ENCODE assay signal across 8 mouse cellular contexts in genomic region chr11:101448899-101449298, GRCm38 (mm10). TPM values are rescaled to one million over a fixed set of nuclear protein-coding genes. Genes with fewer than 3 reads are reported as not detected.
DNase-seq lines count a peak whose midpoint lies in the region; ATAC-seq lines count a peak whose summit lies in the region.

No protein-coding gene starts in this region.

- H3K27me3 ChIP-seq in hindbrain, embryonic 15.5 days = no peaks in the 10 kb centered on the region
- H3K27me3 ChIP-seq in hindbrain, embryonic 12.5 days = no peaks in the 10 kb centered on the region

- no peak overlapping the region for H3K27ac ChIP-seq in hindbrain, embryonic 15.5 days (replicated peaks)
- H3K27ac ChIP-seq in hindbrain, embryonic 12.5 days = no peak overlapping the region

- ATAC-seq in hindbrain, embryonic 15.5 days (ENCODE audit: low FRiP score, low read depth) = no peak
- no peak for ATAC-seq in hindbrain, embryonic 12.5 days (ENCODE audit: low FRiP score)
- ATAC-seq in CD4-positive, CD25-positive, alpha-beta regulatory T cell, adult 4 months = peak; percentile 19
- peak; percentile 52 for ATAC-seq in erythroid progenitor cell, adult 5-6 weeks (replicated peaks; ENCODE audit: low FRiP score, poor library complexity, severe bottlenecking)
- peak; percentile 19; the same call in 1 of the 2 replicates for ATAC-seq in megakaryocyte, adult 5-6 weeks (ENCODE audit: poor library complexity, severe bottlenecking)

- peaks cover 7% of the 10 kb centered on the region for H3K4me1 ChIP-seq in hindbrain, embryonic 15.5 days (replicated peaks)
- H3K4me1 ChIP-seq in hindbrain, embryonic 12.5 days = peaks cover 4% of the 10 kb centered on the region

- no peak for DNase-seq in thymus, postnatal 25 days
- no peak for DNase-seq in layer of hippocampus, adult 9-11 months
- DNase-seq in adrenal gland, postnatal 10 days = no peak

- no peak overlapping the region for H3K4me3 ChIP-seq in hindbrain, embryonic 15.5 days
- no peak overlapping the region for H3K4me3 ChIP-seq in hindbrain, embryonic 12.5 days

- H3K36me3 ChIP-seq in hindbrain, embryonic 15.5 days = peaks cover 13% of the 10 kb centered on the region
- peaks cover 20% of the 10 kb centered on the region for H3K36me3 ChIP-seq in hindbrain, embryonic 12.5 days

- no peak overlapping the region for H3K9ac ChIP-seq in hindbrain, embryonic 15.5 days
- no peak overlapping the region for H3K9ac ChIP-seq in hindbrain, embryonic 12.5 days

- H3K9me3 ChIP-seq in hindbrain, embryonic 15.5 days = no peaks in the 10 kb centered on the region
- H3K9me3 ChIP-seq in hindbrain, embryonic 12.5 days (replicated peaks) = no peaks in the 10 kb centered on the region

- 86% methylated on average over 4 of the region's 4 CpGs for WGBS in hindbrain, embryonic 15.5 days
- WGBS in hindbrain, embryonic 12.5 days = 89% methylated on average over 4 of the region's 4 CpGs

- H3K4me2 ChIP-seq in hindbrain, embryonic 15.5 days = peak overlapping the region; percentile 13; the same call in 1 of the 2 replicates
- no peak overlapping the region for H3K4me2 ChIP-seq in hindbrain, embryonic 12.5 days (replicated peaks)

RNA-seq across cellular contexts. Expression of gene Ifi35, which starts 0.7 kb away (rescaled TPM):
- polyA plus RNA-seq in hindbrain, embryonic 15.5 days (2015; fragmentation: Nextera tagmentation; extraction: Ambion mirVana) = 4.3 and 5.2 TPM in 2 replicates
- polyA plus RNA-seq in hindbrain, embryonic 12.5 days (2016; fragmentation: Nextera tagmentation; extraction: Ambion mirVana) = 4.2 and 5.7 TPM in 2 replicates
- polyA plus RNA-seq in CD4-positive, CD25-positive, alpha-beta regulatory T cell, adult 4 months (2017; shearing (Covaris generic)) = 100 to 1,000 TPM; 174 to 204 TPM
- 39.8 and 73.2 TPM in 2 replicates for total RNA-seq in erythroid progenitor cell, adult 5-6 weeks (2015; ENCODE audit: low replicate concordance)
- 43.6 and 47.4 TPM in 2 replicates for total RNA-seq in erythroid progenitor cell, adult 5-6 weeks (2017; ENCODE audit: low replicate concordance)
- total RNA-seq in megakaryocyte, adult 5-6 weeks (2015) = 60.6 and 62.4 TPM in 2 replicates
- 47.3 and 56.5 TPM in 2 replicates for total RNA-seq in megakaryocyte, adult 5-6 weeks (2017)
- 10 to 100 TPM; 23.0 to 24.9 TPM for total RNA-seq in adrenal gland, postnatal 10 days (2021)

RNA-seq across cellular contexts. Expression of gene Rpl27, which starts 6.8 kb away (rescaled TPM):
- polyA plus RNA-seq in hindbrain, embryonic 15.5 days (2015; fragmentation: Nextera tagmentation; extraction: Ambion mirVana) = 228 and 230 TPM in 2 replicates
- 320 and 344 TPM in 2 replicates for polyA plus RNA-seq in hindbrain, embryonic 12.5 days (2016; fragmentation: Nextera tagmentation; extraction: Ambion mirVana)
- polyA plus RNA-seq in CD4-positive, CD25-positive, alpha-beta regulatory T cell, adult 4 months (2017; shearing (Covaris generic)) = 100 to 1,000 TPM; 407 to 740 TPM
- 179 and 183 TPM in 2 replicates for total RNA-seq in erythroid progenitor cell, adult 5-6 weeks (2015; ENCODE audit: low replicate concordance)
- total RNA-seq in erythroid progenitor cell, adult 5-6 weeks (2017; ENCODE audit: low replicate concordance) = 266 and 615 TPM in 2 replicates
- total RNA-seq in megakaryocyte, adult 5-6 weeks (2015) = 334 and 336 TPM in 2 replicates
- total RNA-seq in megakaryocyte, adult 5-6 weeks (2017) = 2,102 and 2,594 TPM in 2 replicates
- total RNA-seq in adrenal gland, postnatal 10 days (2021) = 10 to 100 TPM; 75.5 to 92.7 TPM

RNA-seq across cellular contexts. Expression of gene Rnd2, which starts 15.9 kb away (rescaled TPM):
- polyA plus RNA-seq in hindbrain, embryonic 15.5 days (2015; fragmentation: Nextera tagmentation; extraction: Ambion mirVana) = 85.3 and 86.0 TPM in 2 replicates
- 112 and 121 TPM in 2 replicates for polyA plus RNA-seq in hindbrain, embryonic 12.5 days (2016; fragmentation: Nextera tagmentation; extraction: Ambion mirVana)
- under 1 TPM in 1 of 2 experiments, not detected in 1; 0.23 TPM for polyA plus RNA-seq in CD4-positive, CD25-positive, alpha-beta regulatory T cell, adult 4 months (2017; shearing (Covaris generic))
- total RNA-seq in erythroid progenitor cell, adult 5-6 weeks (2015; ENCODE audit: low replicate concordance) = not detected in 2 replicates
- not detected in 2 replicates for total RNA-seq in erythroid progenitor cell, adult 5-6 weeks (2017; ENCODE audit: low replicate concordance)
- total RNA-seq in megakaryocyte, adult 5-6 weeks (2015) = 0.13 and 0.16 TPM in 2 replicates
- 0.20 TPM in 1 of 2 replicates, not detected in the other for total RNA-seq in megakaryocyte, adult 5-6 weeks (2017)
- 10 to 100 TPM; 10.6 to 11.0 TPM for total RNA-seq in adrenal gland, postnatal 10 days (2021)

RNA-seq across cellular contexts. Expression of gene Vat1, which starts 17.1 kb away (rescaled TPM):
- polyA plus RNA-seq in hindbrain, embryonic 15.5 days (2015; fragmentation: Nextera tagmentation; extraction: Ambion mirVana) = 123 and 135 TPM in 2 replicates
- 94.8 and 95.7 TPM in 2 replicates for polyA plus RNA-seq in hindbrain, embryonic 12.5 days (2016; fragmentation: Nextera tagmentation; extraction: Ambion mirVana)
- polyA plus RNA-seq in CD4-positive, CD25-positive, alpha-beta regulatory T cell, adult 4 months (2017; shearing (Covaris generic)) = 1 to 10 TPM; 1.1 to 1.5 TPM
- 9.0 and 13.4 TPM in 2 replicates for total RNA-seq in erythroid progenitor cell, adult 5-6 weeks (2015; ENCODE audit: low replicate concordance)
- total RNA-seq in erythroid progenitor cell, adult 5-6 weeks (2017; ENCODE audit: low replicate concordance) = 4.7 and 6.1 TPM in 2 replicates
- 7.3 and 10.8 TPM in 2 replicates for total RNA-seq in megakaryocyte, adult 5-6 weeks (2015)
- 3.4 and 5.2 TPM in 2 replicates for total RNA-seq in megakaryocyte, adult 5-6 weeks (2017)
- total RNA-seq in adrenal gland, postnatal 10 days (2021) = 10 to 100 TPM; 79.4 to 87.3 TPM

RNA-seq across cellular contexts. Expression of gene Ptges3l, which starts 23.8 kb away (rescaled TPM):
- polyA plus RNA-seq in hindbrain, embryonic 15.5 days (2015; fragmentation: Nextera tagmentation; extraction: Ambion mirVana) = 3.0 and 4.0 TPM in 2 replicates
- polyA plus RNA-seq in hindbrain, embryonic 12.5 days (2016; fragmentation: Nextera tagmentation; extraction: Ambion mirVana) = 3.0 and 5.9 TPM in 2 replicates
- 1 to 10 TPM; 1.7 to 2.1 TPM for polyA plus RNA-seq in CD4-positive, CD25-positive, alpha-beta regulatory T cell, adult 4 months (2017; shearing (Covaris generic))
- total RNA-seq in erythroid progenitor cell, adult 5-6 weeks (2015; ENCODE audit: low replicate concordance) = not detected in 2 replicates
- not detected in 2 replicates for total RNA-seq in erythroid progenitor cell, adult 5-6 weeks (2017; ENCODE audit: low replicate concordance)
- 0.43 and 2.5 TPM in 2 replicates for total RNA-seq in megakaryocyte, adult 5-6 weeks (2015)
- total RNA-seq in megakaryocyte, adult 5-6 weeks (2017) = 0.66 TPM in 1 of 2 replicates, not detected in the other
- 1 to 10 TPM; 5.6 to 9.5 TPM for total RNA-seq in adrenal gland, postnatal 10 days (2021)

Comparison
In these comparisons a context has a peak if more than half of its experiments do, and no peak if none do; other contexts are left out.
1. ATAC-seq: peak in CD4-positive, CD25-positive, alpha-beta regulatory T cell, adult 4 months (single experiment), erythroid progenitor cell, adult 5-6 weeks (single experiment) and megakaryocyte, adult 5-6 weeks (single experiment); none in hindbrain, embryonic 15.5 days (single experiment) and hindbrain, embryonic 12.5 days (single experiment).
2. RNA of gene Rnd2, which starts 15.9 kb away (total RNA-seq): 10.6 to 11.0 TPM in adrenal gland, postnatal 10 days; not detected in erythroid progenitor cell, adult 5-6 weeks and 0.13 to 0.20 TPM in megakaryocyte, adult 5-6 weeks; every median in the first group is over 4 times any median in the second.